Mouse (Mus musculus): ENCODE measurements around the gene Trmt2a.

GRCm38 (mm10) chr16:18229622-18230021 is 18.9 kb upstream of the Trmt2a start:
- TF ChIP-seq TAL1 (IDR thresholded peaks at IDR 0.05; ENCODE audit: low read length) (no peak), GATA1 (IDR thresholded peaks at IDR 0.05; ENCODE audit: low read length) (no peak)

All from erythroblast, embryonic 14.5 days (primary cell).